Mouse (Mus musculus) hindbrain, postnatal 0 days (tissue): ENCODE data around the gene 4921504E06Rik. TPM values are rescaled to one million over a fixed set of nuclear protein-coding genes. Genes with fewer than 3 reads are reported as not detected.

ENCODE experiments used
- ATAC-seq: fragments of 200-750 bp; cut with Nextera tagmentation; 2 replicates; pipeline ENCODE4 v1.8.0; 2017; ENCODE audit warnings: mild to moderate bottlenecking, moderate TSS enrichment, moderate library complexity
- DNase-seq: peaks from one replicate; pipeline ENCODE4 v3.0.0-alpha.2; 2015; ENCODE audit warnings: low spot score
- H3K27ac ChIP-seq: fragments of 300-500 bp; sonication (generic); 2 replicates; pipeline ENCODE4 v1.5.1; 2014; ENCODE audit warnings: mild to moderate bottlenecking
- H3K27me3 ChIP-seq: fragments of 300-500 bp; sonication (generic); 2 replicates; pipeline ENCODE4 v1.6.1; 2014; ENCODE audit warnings: low read length, mixed read lengths; ENCODE audit not compliant: insufficient read depth
- H3K36me3 ChIP-seq: fragments of 300-500 bp; sonication (generic); 2 replicates; pipeline ENCODE4 v1.6.1; 2014; ENCODE audit warnings: low read length, mixed read lengths; ENCODE audit not compliant: insufficient read depth
- H3K4me1 ChIP-seq: fragments of 300-500 bp; sonication (generic); 2 replicates; pipeline ENCODE4 v1.6.1; 2014; ENCODE audit warnings: antibody characterized with exemption, low read length, mixed read lengths; ENCODE audit not compliant: insufficient read depth
- H3K4me2 ChIP-seq: fragments of 300-500 bp; sonication (generic); 2 replicates; pipeline ENCODE4 v1.6.1; 2014; ENCODE audit warnings: low read depth, mild to moderate bottlenecking, low read length, moderate library complexity, mixed read lengths
- H3K4me3 ChIP-seq: fragments of 300-500 bp; sonication (generic); 2 replicates; pipeline ENCODE4 v1.5.1; 2014; ENCODE audit warnings: low read length
- H3K9ac ChIP-seq: fragments of 300-500 bp; sonication (generic); replicated peaks from 2 replicates; pipeline ENCODE4 v1.6.1; 2014; ENCODE audit warnings: mild to moderate bottlenecking, low read length, moderate library complexity, mixed read lengths
- H3K9me3 ChIP-seq: fragments of 300-500 bp; sonication (generic); 2 replicates; pipeline ENCODE4 v1.6.1; 2016; ENCODE audit warnings: low read length, mixed read lengths
- CTCF ChIP-seq: IDR thresholded peaks from 2 replicates; pipeline ENCODE4 v1.5.1; 2016; ENCODE audit warnings: antibody characterized with exemption, control low read depth, low read depth
- WGBS: fragments of 180-500 bp; shearing (Covaris S2); extraction: QIAGEN DNeasy Blood & Tissue Kit; methylation state at CpG from one replicate; pipeline ENCODE4 v1.1.7; 2014; 5-methylcytosine and 5-hydroxymethylcytosine counted together
- polyA plus RNA-seq: library from polyadenylated mRNA; unstranded; fragments of >200 nt; fragmentation: Nextera tagmentation; extraction: Ambion mirVana; gene quantifications from 2 replicates; pipeline ENCODE4 v1.2.1, GENCODE M21; 2015
- total RNA-seq: library from RNA; depleted of rRNA; stranded (reverse); fragments of >200 nt; gene quantifications from 2 replicates; pipeline ENCODE4 v1.2.3, GENCODE M21; 2014; rRNA removed

4921504E06Rik gene
- total and polyA plus RNA-seq, 2 experiments from 2014 or later, result 0.30 TPM; not detected in 1

GRCm38 (mm10) chr2:19414222-19414965 lies 139.3 kb downstream of the 4921504E06Rik start:
- Histone ChIP-seq H3K27ac (no peak overlapping the region), H3K4me2 (peak overlapping the region; percentile 67), H3K4me1 (no peaks in the 10 kb centered on the region), H3K9ac (peak overlapping the region; percentile 35), H3K9me3 (no peaks in the 10 kb centered on the region), H3K36me3 (no peaks in the 10 kb centered on the region), H3K4me3 (peak overlapping the region; percentile 32), H3K27me3 (no peaks in the 10 kb centered on the region)
- WGBS, result 20% methylated on average over 19 of the region's 19 CpGs
- DNase-seq, result peak; percentile 79
- peak; percentile 89 for TF ChIP-seq CTCF
- peak; percentile 79 for ATAC-seq

Other genes with a start within 250 kb of the 4921504E06Rik start
- gene Msrb2, start 182.5 kb downstream of the 4921504E06Rik start, total RNA-seq, result 7.4 and 9.8 TPM in 2 replicates
- 12.4 and 13.1 TPM in 2 replicates for gene Msrb2, start 182.5 kb downstream of the 4921504E06Rik start, polyA plus RNA-seq
- 5.1 and 8.5 TPM in 2 replicates for gene Ptf1a, start 108.3 kb downstream of the 4921504E06Rik start, total RNA-seq
- gene Ptf1a, start 108.3 kb downstream of the 4921504E06Rik start, polyA plus RNA-seq, result 1.8 and 1.9 TPM in 2 replicates
- 7.9 and 12.9 TPM in 2 replicates for gene Otud1, start 103.8 kb upstream of the 4921504E06Rik start, total RNA-seq
- 3.0 and 3.3 TPM in 2 replicates for gene Otud1, start 103.8 kb upstream of the 4921504E06Rik start, polyA plus RNA-seq